Mouse (Mus musculus) ES-E14 (cell line): Measurements from ENCODE around the gene Rufy4.

Source experiments
- CHD2 ChIP-seq: IDR thresholded peaks from 2 replicates; pipeline ENCODE4 v1.6.1; 2014; ENCODE audit warnings: mild to moderate bottlenecking, low read depth, low read length, inconsistent platforms
- HCFC1 ChIP-seq: IDR thresholded peaks from 2 replicates; pipeline ENCODE4 v1.6.1; 2012; ENCODE audit warnings: low read length, inconsistent platforms, borderline replicate concordance; ENCODE audit not compliant: insufficient read depth
- MAFK ChIP-seq: IDR thresholded peaks from 2 replicates; pipeline ENCODE4 v1.6.1; 2014; ENCODE audit warnings: mild to moderate bottlenecking, low read depth, low read length, inconsistent platforms; ENCODE audit not compliant: insufficient read depth
- ZC3H11A ChIP-seq: IDR thresholded peaks from 2 replicates; pipeline ENCODE4 v1.6.1; 2012; ENCODE audit warnings: low read depth, mild to moderate bottlenecking, inconsistent platforms, low read length, borderline replicate concordance
- ZNF384 ChIP-seq: IDR thresholded peaks from 2 replicates; pipeline ENCODE4 v1.6.1; 2012; ENCODE audit warnings: low read depth, low read length, inconsistent platforms

DNA sequence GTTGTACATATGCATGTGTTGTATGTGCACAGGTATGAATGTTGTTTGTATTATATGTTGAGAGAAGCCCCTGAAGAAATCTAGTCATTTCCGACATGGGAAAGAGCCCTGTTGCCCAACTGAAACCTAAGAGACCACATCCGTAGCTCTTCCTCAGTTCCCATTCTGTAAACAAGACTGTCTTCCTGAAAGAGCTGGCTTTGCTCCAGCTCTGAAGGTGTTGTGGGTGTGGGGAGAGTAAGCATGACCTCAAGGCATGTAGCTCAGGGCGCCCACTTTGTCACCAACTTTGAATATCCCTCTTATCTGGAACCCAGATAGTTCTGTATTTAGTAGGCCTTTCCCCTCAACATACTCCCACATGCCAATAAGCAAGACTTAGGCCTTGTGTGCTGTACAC, 53.3 kb downstream of the Rufy4 start:
- TF ChIP-seq ZC3H11A, result no peak
- TF ChIP-seq ZNF384, result no peak
- no peak for TF ChIP-seq MAFK
- TF ChIP-seq CHD2, result no peak
- TF ChIP-seq HCFC1, result no peak
